Comparison of ENCODE assay signal across 25 mouse cellular contexts in the genomic region with DNA sequence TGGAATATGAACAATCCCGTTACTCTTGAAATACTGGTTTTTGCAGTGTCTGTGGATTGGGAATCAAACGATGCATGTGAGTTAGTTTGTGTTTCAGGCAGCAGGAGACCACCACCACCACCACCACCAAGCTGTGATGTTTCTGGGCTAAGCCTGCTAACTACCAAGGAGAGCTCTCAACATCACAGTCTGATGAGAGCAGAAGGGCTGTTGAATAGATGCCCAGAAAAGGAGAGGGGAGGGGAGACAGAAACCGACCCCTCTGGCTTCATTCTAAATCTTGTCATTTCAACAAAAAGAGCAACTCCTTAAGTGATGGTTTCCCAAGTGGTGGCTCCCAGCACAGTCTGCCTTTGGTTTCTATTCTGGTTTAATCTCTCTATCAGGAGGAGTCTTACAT. TPM values are rescaled to one million over a fixed set of nuclear protein-coding genes. Genes with fewer than 3 reads are reported as not detected.
DNase-seq lines count a peak whose midpoint lies in the region; ATAC-seq lines count a peak whose summit lies in the region.
"Had no signal": no experiment of that assay in that cellular context is flagged by ENCODE, and none has a peak within 500 bp of the region (broad histone marks: within the 10 kb centered on the region; RNA-seq: fewer than 3 reads in every experiment).

No protein-coding gene starts in this region.

- WGBS in hindbrain, embryonic 15.5 days, result 46% methylated on average over 3 of the region's 3 CpGs
- WGBS in hindbrain, embryonic 12.5 days, result 69% methylated on average over 3 of the region's 3 CpGs
- WGBS in midbrain, embryonic 13.5 days, result 57% methylated on average over 3 of the region's 3 CpGs
- 75% methylated on average over 3 of the region's 3 CpGs for WGBS in midbrain, embryonic 11.5 days
- 46% methylated on average over 3 of the region's 3 CpGs for WGBS in midbrain, embryonic 16.5 days

- H3K9ac ChIP-seq in hindbrain, embryonic 15.5 days, result no peak overlapping the region
- no peak overlapping the region for H3K9ac ChIP-seq in hindbrain, embryonic 12.5 days
- H3K9ac ChIP-seq in midbrain, embryonic 13.5 days (replicated peaks), result no peak overlapping the region
- H3K9ac ChIP-seq in midbrain, embryonic 11.5 days (ENCODE audit: low read length), result no peak overlapping the region
- H3K9ac ChIP-seq in midbrain, embryonic 16.5 days (ENCODE audit: low read depth, low read length), result no peak overlapping the region
- H3K9ac ChIP-seq: limb, embryonic 12.5 days; liver, embryonic 14.5 days; stomach, embryonic 15.5 days had no signal

- no peak overlapping the region for H3K4me3 ChIP-seq in hindbrain, embryonic 15.5 days
- no peak overlapping the region for H3K4me3 ChIP-seq in hindbrain, embryonic 12.5 days
- no peak overlapping the region for H3K4me3 ChIP-seq in midbrain, embryonic 13.5 days (replicated peaks)
- H3K4me3 ChIP-seq in midbrain, embryonic 11.5 days (ENCODE audit: low read depth, low read length), result no peak overlapping the region
- H3K4me3 ChIP-seq in midbrain, embryonic 16.5 days (ENCODE audit: low read depth, low read length), result no peak overlapping the region
- H3K4me3 ChIP-seq: limb, embryonic 12.5 days; megakaryocyte, embryonic 14.5 days; myocyte; stomach, embryonic 15.5 days had no signal

- ATAC-seq in hindbrain, embryonic 15.5 days (ENCODE audit: low FRiP score, low read depth), result peak; percentile 80
- ATAC-seq in hindbrain, embryonic 12.5 days (ENCODE audit: low FRiP score), result no peak
- ATAC-seq in midbrain, embryonic 13.5 days, result 0 out of 2 replicates have a peak, but pooled peaks have one; percentile 43
- no peak for ATAC-seq in midbrain, embryonic 11.5 days (ENCODE audit: low FRiP score)
- peak; percentile 72; the same call in 1 of the 2 replicates for ATAC-seq in midbrain, embryonic 16.5 days
- ATAC-seq: intestine, postnatal 0 days; lung, postnatal 0 days had no signal

- peaks cover 25% of the 10 kb centered on the region for H3K4me1 ChIP-seq in hindbrain, embryonic 15.5 days (replicated peaks)
- peaks cover 3% of the 10 kb centered on the region; the same call in 1 of the 2 replicates for H3K4me1 ChIP-seq in hindbrain, embryonic 12.5 days
- H3K4me1 ChIP-seq in midbrain, embryonic 13.5 days (replicated peaks), result peaks cover 11% of the 10 kb centered on the region
- H3K4me1 ChIP-seq in midbrain, embryonic 11.5 days (ENCODE audit: control insufficient read depth, insufficient read depth, low read length), result no peaks in the 10 kb centered on the region
- peaks cover 10% of the 10 kb centered on the region for H3K4me1 ChIP-seq in midbrain, embryonic 16.5 days (ENCODE audit: control insufficient read depth, insufficient read depth, low read length)
- H3K4me1 ChIP-seq: limb, embryonic 12.5 days; megakaryocyte, embryonic 14.5 days; stomach, embryonic 15.5 days had no signal

- H3K4me2 ChIP-seq in hindbrain, embryonic 15.5 days, result no peak overlapping the region
- H3K4me2 ChIP-seq in hindbrain, embryonic 12.5 days (replicated peaks), result no peak overlapping the region
- no peak overlapping the region for H3K4me2 ChIP-seq in midbrain, embryonic 13.5 days (replicated peaks)
- no peak overlapping the region for H3K4me2 ChIP-seq in midbrain, embryonic 11.5 days
- H3K4me2 ChIP-seq in midbrain, embryonic 16.5 days (ENCODE audit: low read length), result no peak overlapping the region
- H3K4me2 ChIP-seq: heart, embryonic 11.5 days; limb, embryonic 12.5 days; stomach, embryonic 15.5 days had no signal

- H3K9me3 ChIP-seq in hindbrain, embryonic 15.5 days, result no peaks in the 10 kb centered on the region
- H3K9me3 ChIP-seq in hindbrain, embryonic 12.5 days (replicated peaks), result peaks cover 3% of the 10 kb centered on the region; the same call in 1 of the 2 replicates
- no peaks in the 10 kb centered on the region for H3K9me3 ChIP-seq in midbrain, embryonic 13.5 days
- H3K9me3 ChIP-seq in midbrain, embryonic 11.5 days (ENCODE audit: control insufficient read depth, low read length), result peaks cover 2% of the 10 kb centered on the region; the same call in 1 of the 2 replicates
- no peaks in the 10 kb centered on the region for H3K9me3 ChIP-seq in midbrain, embryonic 16.5 days (replicated peaks; ENCODE audit: control insufficient read depth, low read length, poor library complexity, severe bottlenecking)
- H3K9me3 ChIP-seq: limb, embryonic 12.5 days; stomach, embryonic 15.5 days had no signal

- H3K36me3 ChIP-seq in hindbrain, embryonic 15.5 days, result no peaks in the 10 kb centered on the region
- H3K36me3 ChIP-seq in hindbrain, embryonic 12.5 days, result no peaks in the 10 kb centered on the region
- no peaks in the 10 kb centered on the region for H3K36me3 ChIP-seq in midbrain, embryonic 13.5 days
- no peaks in the 10 kb centered on the region for H3K36me3 ChIP-seq in midbrain, embryonic 11.5 days (ENCODE audit: control insufficient read depth, insufficient read depth, low read length)
- H3K36me3 ChIP-seq in midbrain, embryonic 16.5 days (ENCODE audit: control insufficient read depth, insufficient read depth, low read length), result no peaks in the 10 kb centered on the region
- H3K36me3 ChIP-seq: limb, embryonic 12.5 days; stomach, embryonic 15.5 days had no signal

- H3K27ac ChIP-seq in hindbrain, embryonic 15.5 days (replicated peaks), result peak overlapping the region; percentile 42
- no peak overlapping the region for H3K27ac ChIP-seq in hindbrain, embryonic 12.5 days
- H3K27ac ChIP-seq in midbrain, embryonic 13.5 days, result no peak overlapping the region
- H3K27ac ChIP-seq in midbrain, embryonic 11.5 days (ENCODE audit: low read depth, low read length), result no peak overlapping the region
- H3K27ac ChIP-seq in midbrain, embryonic 16.5 days (ENCODE audit: low read length), result 0 out of 2 replicates have a peak overlapping the region, but pooled peaks have one; percentile 19
- H3K27ac ChIP-seq: kidney, postnatal 0 days; limb, embryonic 12.5 days; liver, embryonic 14.5 days had no signal

- DNase-seq in cerebellum, postnatal 14 days, result peak; percentile 29 to 44
- DNase-seq in cerebellum, adult 9-10 months, result no peak
- DNase-seq in midbrain, embryonic 11.5 days (ENCODE audit: low spot score, missing footprints), result no peak
- no peak for DNase-seq in gastrocnemius, adult 8-10 months (ENCODE audit: low spot score in 2 of 2)
- DNase-seq: adrenal gland, adult 2 months; cerebellum, adult 2 months; heart, postnatal 14 days; spleen, adult 18-20 months had no signal

- no peaks in the 10 kb centered on the region for H3K27me3 ChIP-seq in hindbrain, embryonic 15.5 days
- H3K27me3 ChIP-seq in hindbrain, embryonic 12.5 days, result no peaks in the 10 kb centered on the region
- no peaks in the 10 kb centered on the region for H3K27me3 ChIP-seq in midbrain, embryonic 13.5 days
- H3K27me3 ChIP-seq in midbrain, embryonic 11.5 days (ENCODE audit: control insufficient read depth, insufficient read depth, low read length), result no peaks in the 10 kb centered on the region
- H3K27me3 ChIP-seq in midbrain, embryonic 16.5 days (ENCODE audit: control insufficient read depth, insufficient read depth, low read depth, low read length), result no peaks in the 10 kb centered on the region
- H3K27me3 ChIP-seq: limb, embryonic 12.5 days; stomach, embryonic 15.5 days had no signal

RNA-seq across cellular contexts. Expression of a gene that starts 50.7 kb away (rescaled TPM):
- 0.83 and 1.3 TPM in 2 replicates for polyA plus RNA-seq in hindbrain, embryonic 15.5 days (2015; fragmentation: Nextera tagmentation; extraction: Ambion mirVana)
- polyA plus RNA-seq in hindbrain, embryonic 12.5 days (2016; fragmentation: Nextera tagmentation; extraction: Ambion mirVana), result 0.62 and 1.5 TPM in 2 replicates
- polyA plus RNA-seq in midbrain, embryonic 13.5 days (2015; fragmentation: Nextera tagmentation; extraction: Ambion mirVana), result 0.79 and 1.5 TPM in 2 replicates
- polyA plus RNA-seq in midbrain, embryonic 11.5 days (2014; fragmentation: Nextera tagmentation; extraction: Ambion mirVana), result 0.25 and 0.45 TPM in 2 replicates
- 0.54 and 0.70 TPM in 2 replicates for polyA plus RNA-seq in midbrain, embryonic 16.5 days (2015; fragmentation: Nextera tagmentation; extraction: Ambion mirVana)
- under 1 TPM in 1 of 4 experiments, not detected in 3; 0.07 TPM for total RNA-seq in gastrocnemius, adult 8-10 months (2022)
- total RNA-seq: layer of hippocampus, adult 8-10 months; left cerebral cortex, adult 18-20 months; MEL had no signal
- polyA plus RNA-seq: cerebellum, adult 2 months had no signal

RNA-seq across cellular contexts. Expression of a gene that starts 54.2 kb away (rescaled TPM):
- 0.16 and 0.17 TPM in 2 replicates for polyA plus RNA-seq in hindbrain, embryonic 15.5 days (2015; fragmentation: Nextera tagmentation; extraction: Ambion mirVana)
- polyA plus RNA-seq in hindbrain, embryonic 12.5 days (2016; fragmentation: Nextera tagmentation; extraction: Ambion mirVana), result 0.12 TPM in 1 of 2 replicates, not detected in the other
- polyA plus RNA-seq in midbrain, embryonic 13.5 days (2015; fragmentation: Nextera tagmentation; extraction: Ambion mirVana), result 0.07 TPM in 1 of 2 replicates, not detected in the other
- polyA plus RNA-seq in midbrain, embryonic 11.5 days (2014; fragmentation: Nextera tagmentation; extraction: Ambion mirVana), result not detected in 2 replicates
- polyA plus RNA-seq in midbrain, embryonic 16.5 days (2015; fragmentation: Nextera tagmentation; extraction: Ambion mirVana), result 0.19 TPM in 1 of 2 replicates, not detected in the other
- not detected for total RNA-seq in gastrocnemius, adult 8-10 months (2022)
- polyA plus RNA-seq: adrenal gland, adult 2 months; limb, embryonic 12.5 days had no signal

RNA-seq across cellular contexts. Expression of a gene that starts 54.3 kb away (rescaled TPM):
- not detected in 2 replicates for polyA plus RNA-seq in hindbrain, embryonic 15.5 days (2015; fragmentation: Nextera tagmentation; extraction: Ambion mirVana)
- not detected in 2 replicates for polyA plus RNA-seq in hindbrain, embryonic 12.5 days (2016; fragmentation: Nextera tagmentation; extraction: Ambion mirVana)
- not detected in 2 replicates for polyA plus RNA-seq in midbrain, embryonic 13.5 days (2015; fragmentation: Nextera tagmentation; extraction: Ambion mirVana)
- polyA plus RNA-seq in midbrain, embryonic 11.5 days (2014; fragmentation: Nextera tagmentation; extraction: Ambion mirVana), result not detected in 2 replicates
- polyA plus RNA-seq in midbrain, embryonic 16.5 days (2015; fragmentation: Nextera tagmentation; extraction: Ambion mirVana), result not detected in 2 replicates
- total RNA-seq in gastrocnemius, adult 8-10 months (2022), result not detected
- total RNA-seq: adrenal gland, adult 2 months; gastrocnemius, postnatal 4 days; layer of hippocampus, adult 8-10 months; left cerebral cortex, adult 18-20 months; MEL had no signal
- polyA plus RNA-seq: adrenal gland, adult 2 months; cerebellum, adult 2 months; heart, embryonic 11.5 days; intestine, postnatal 0 days; limb, embryonic 12.5 days; liver, embryonic 14.5 days; lung, postnatal 0 days; myocyte; stomach, embryonic 15.5 days had no signal

Comparison
In these comparisons a context has a peak if more than half of its experiments do, and no peak if none do; other contexts are left out.
1. DNase-seq: peak in cerebellum, postnatal 14 days (2 of 2); none in cerebellum, adult 9-10 months (single experiment), midbrain, embryonic 11.5 days (single experiment) and gastrocnemius, adult 8-10 months (0 of 2).
2. ATAC-seq: peak in hindbrain, embryonic 15.5 days (single experiment), midbrain, embryonic 13.5 days (single experiment) and midbrain, embryonic 16.5 days (single experiment); none in hindbrain, embryonic 12.5 days (single experiment) and midbrain, embryonic 11.5 days (single experiment).
3. H3K27ac ChIP-seq: peak in hindbrain, embryonic 15.5 days (single experiment) and midbrain, embryonic 16.5 days (single experiment); none in hindbrain, embryonic 12.5 days (single experiment), midbrain, embryonic 13.5 days (single experiment) and midbrain, embryonic 11.5 days (single experiment).